Mouse (Mus musculus) G1E (cell line): ENCODE data around the gene Gpatch2l.

Experiments
- CTCF ChIP-seq: IDR thresholded peaks from 2 replicates; pipeline ENCODE4 v1.5.1; 2012; ENCODE audit warnings: low read depth, low read length, inconsistent platforms, mixed read lengths
- GATA1 ChIP-seq: IDR thresholded peaks from 2 replicates; pipeline ENCODE4 v1.6.1; 2012; ENCODE audit warnings: borderline replicate concordance, low read length, inconsistent platforms, mixed read lengths
- GATA2 ChIP-seq: IDR thresholded peaks from 2 replicates; pipeline ENCODE4 v1.6.1; 2012; ENCODE audit warnings: low read depth, low read length, inconsistent platforms, borderline replicate concordance
- POLR2AphosphoS5 ChIP-seq: IDR thresholded peaks from 2 replicates; pipeline ENCODE4 v1.6.1; 2012; ENCODE audit warnings: low read depth, low read length, inconsistent platforms; ENCODE audit not compliant: insufficient replicate concordance
- TAL1 ChIP-seq: conservative IDR thresholded peaks from 2 replicates; pipeline ENCODE4 v1.6.1; 2012; ENCODE audit warnings: low read depth, low read length, inconsistent platforms, mixed read lengths

DNA sequence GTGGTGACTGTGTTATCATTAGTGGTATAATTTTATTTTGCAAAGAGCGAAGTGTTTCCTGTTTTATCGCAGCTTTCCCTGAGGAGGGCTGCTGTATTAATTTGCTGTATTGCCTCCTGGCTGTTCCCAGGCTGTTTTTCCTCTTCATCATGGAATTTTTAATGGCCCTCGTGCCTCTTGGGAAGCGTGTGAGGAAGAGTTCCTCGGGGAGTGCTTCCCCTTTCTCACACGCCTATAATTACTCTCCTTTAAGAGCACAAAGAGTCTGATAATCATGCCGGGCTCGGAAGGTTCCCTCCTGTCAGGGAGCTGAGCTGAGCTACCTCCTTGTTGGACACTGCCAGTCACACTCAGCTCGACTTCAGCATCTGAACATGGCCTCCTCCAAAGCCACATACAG lies 30.0 kb downstream of the Gpatch2l start:
- TF ChIP-seq CTCF, result no peak
- TF ChIP-seq GATA1, result no peak
- no peak for TF ChIP-seq TAL1
- TF ChIP-seq POLR2AphosphoS5, result no peak
- no peak for TF ChIP-seq GATA2
